Mouse (Mus musculus): ENCODE results near the gene Olfr401. TPM values are rescaled to one million over a fixed set of nuclear protein-coding genes. Genes with fewer than 3 reads are reported as not detected.
"Not testable (repeated sequence)": the region's sequence is repeated elsewhere in the genome, so short reads cannot be mapped to it uniquely, and the experiment has no call there.

Olfr401 gene
- not detected in 2 replicates for polyA plus RNA-seq (2016; fragmentation: Nextera tagmentation; extraction: Ambion mirVana)

- H3K9me3 ChIP-seq (replicated peaks): no peaks in the 10 kb centered on the region; the same call in 1 of the 2 replicates
- no peak within 1 kb of the TSS for H3K4me3 ChIP-seq
- H3K27me3 ChIP-seq (ENCODE audit: low read depth, poor library complexity, severe bottlenecking): no peaks in the 10 kb centered on the region
- no peak for DNase-seq (ENCODE audit: low spot score)
- H3K4me1 ChIP-seq: no peaks in the 10 kb centered on the region
- H3K36me3 ChIP-seq: no peaks in the 10 kb centered on the region
- H3K27ac ChIP-seq: no peak within 1 kb of the TSS
Observed at GRCm38 (mm10) chr11:74113412-74113811, at the start of gene Olfr401. Olfr401 (plus strand) TSS chr11:74113712.

GRCm38 (mm10) chr11:74069655-74070054 is 43.9 kb upstream of the Olfr401 start, which contains the start of gene Zfp616:
Zfp616 (plus strand) TSS chr11:74069955.
- H3K9me3 ChIP-seq (replicated peaks): 0 out of 2 replicates have a peak, but pooled peaks cover under 1% of the 10 kb centered on the region
- H3K4me1 ChIP-seq: no peaks in the 10 kb centered on the region
- DNase-seq (ENCODE audit: low spot score): no peak
- no peaks in the 10 kb centered on the region for H3K36me3 ChIP-seq
- H3K27me3 ChIP-seq (ENCODE audit: low read depth, poor library complexity, severe bottlenecking): no peaks in the 10 kb centered on the region
- no peak within 1 kb of the TSS for H3K4me3 ChIP-seq
- H3K27ac ChIP-seq: no peak within 1 kb of the TSS
- 100% methylated on average over 1 of the region's 1 CpGs for WGBS

GRCm38 (mm10) chr11:74100724-74101123 is 12.8 kb upstream of the Olfr401 start:
- H3K36me3 ChIP-seq: no peaks in the 10 kb centered on the region
- no peak overlapping the region for H3K27ac ChIP-seq
- 86% methylated on average over 2 of the region's 2 CpGs for WGBS
- no peaks in the 10 kb centered on the region for H3K27me3 ChIP-seq (ENCODE audit: low read depth, poor library complexity, severe bottlenecking)
- no peak overlapping the region for H3K4me3 ChIP-seq
- H3K4me1 ChIP-seq: no peaks in the 10 kb centered on the region
- H3K9me3 ChIP-seq (replicated peaks): no peaks in the 10 kb centered on the region
- DNase-seq (ENCODE audit: low spot score): no peak

- Histone ChIP-seq H3K27ac (no peak overlapping the region), H3K36me3 (no peaks in the 10 kb centered on the region), H3K4me1 (no peaks in the 10 kb centered on the region), H3K4me3 (no peak overlapping the region), H3K9me3 (replicated peaks) (no peaks in the 10 kb centered on the region), H3K27me3 (ENCODE audit: low read depth, poor library complexity, severe bottlenecking) (no peaks in the 10 kb centered on the region)
- DNase-seq (ENCODE audit: low spot score): no peak
- 65% methylated on average over 2 of the region's 2 CpGs for WGBS
Observed at GRCm38 (mm10) chr11:74101507-74101906, 12.0 kb upstream of the Olfr401 start.

GRCm38 (mm10) chr11:74105066-74105465 is 8.4 kb upstream of the Olfr401 start:
- Histone ChIP-seq H3K4me3 (no peak overlapping the region), H3K4me1 (no peaks in the 10 kb centered on the region), H3K27ac (no peak overlapping the region), H3K9me3 (replicated peaks) (no peaks in the 10 kb centered on the region; the same call in 1 of the 2 replicates), H3K27me3 (ENCODE audit: low read depth, poor library complexity, severe bottlenecking) (no peaks in the 10 kb centered on the region), H3K36me3 (no peaks in the 10 kb centered on the region)
- WGBS: 32% methylated on average over 5 of the region's 5 CpGs
- no peak for DNase-seq (ENCODE audit: low spot score)

- WGBS: 28% methylated on average over 1 of the region's 1 CpGs
- H3K9me3 ChIP-seq (replicated peaks): peaks cover 11% of the 10 kb centered on the region; the same call in 1 of the 2 replicates
- not testable (repeated sequence) for H3K36me3 ChIP-seq; H3K4me3 ChIP-seq; H3K27ac ChIP-seq; DNase-seq (ENCODE audit: low spot score); H3K4me1 ChIP-seq; H3K27me3 ChIP-seq (ENCODE audit: low read depth, poor library complexity, severe bottlenecking)
Observed at GRCm38 (mm10) chr11:74140001-74140400, 26.5 kb downstream of the Olfr401 start.

GRCm38 (mm10) chr11:74145866-74146265 is 32.4 kb downstream of the Olfr401 start:
- DNase-seq (ENCODE audit: low spot score): no peak
- H3K27me3 ChIP-seq (ENCODE audit: low read depth, poor library complexity, severe bottlenecking): no peaks in the 10 kb centered on the region
- no peak overlapping the region for H3K4me3 ChIP-seq
- H3K9me3 ChIP-seq (replicated peaks): peaks cover 14% of the 10 kb centered on the region
- no peaks in the 10 kb centered on the region for H3K36me3 ChIP-seq
- H3K27ac ChIP-seq: no peak overlapping the region
- H3K4me1 ChIP-seq: no peaks in the 10 kb centered on the region

- Histone ChIP-seq H3K27me3 (ENCODE audit: low read depth, poor library complexity, severe bottlenecking) (no peaks in the 10 kb centered on the region), H3K36me3 (no peaks in the 10 kb centered on the region), H3K4me3 (no peak within 1 kb of the TSS), H3K4me1 (no peaks in the 10 kb centered on the region), H3K27ac (no peak within 1 kb of the TSS), H3K9me3 (replicated peaks) (peaks cover 10% of the 10 kb centered on the region; the same call in 1 of the 2 replicates)
- 68% methylated on average over 3 of the region's 3 CpGs for WGBS
- no peak for DNase-seq (ENCODE audit: low spot score)
Observed at GRCm38 (mm10) chr11:74153229-74153628, 39.7 kb downstream of the Olfr401 start, which contains the start of gene Olfr402. Olfr402 (plus strand) TSS chr11:74153529.

GRCm38 (mm10) chr11:74168771-74169170 is 55.3 kb downstream of the Olfr401 start:
- H3K9me3 ChIP-seq (replicated peaks): 0 out of 2 replicates have a peak, but pooled peaks cover 2% of the 10 kb centered on the region
- H3K4me3 ChIP-seq: no peak overlapping the region
- no peak for DNase-seq (ENCODE audit: low spot score)
- no peaks in the 10 kb centered on the region for H3K27me3 ChIP-seq (ENCODE audit: low read depth, poor library complexity, severe bottlenecking)
- H3K36me3 ChIP-seq: no peaks in the 10 kb centered on the region
- H3K4me1 ChIP-seq: no peaks in the 10 kb centered on the region
- no peak overlapping the region for H3K27ac ChIP-seq

Other genes starting within 250 kb of the Olfr401 start
- gene Olfr394, start 222.9 kb upstream of the Olfr401 start, polyA plus RNA-seq (2016; fragmentation: Nextera tagmentation; extraction: Ambion mirVana): not detected in 2 replicates
- not detected in 2 replicates for gene Olfr395, start 204.4 kb upstream of the Olfr401 start, polyA plus RNA-seq (2016; fragmentation: Nextera tagmentation; extraction: Ambion mirVana)
- gene Olfr23, start 177.0 kb upstream of the Olfr401 start, polyA plus RNA-seq (2016; fragmentation: Nextera tagmentation; extraction: Ambion mirVana): not detected in 2 replicates
- gene Olfr397, start 152.9 kb upstream of the Olfr401 start, polyA plus RNA-seq (2016; fragmentation: Nextera tagmentation; extraction: Ambion mirVana): not detected in 2 replicates
- not detected in 2 replicates for gene Olfr398, start 123.3 kb upstream of the Olfr401 start, polyA plus RNA-seq (2016; fragmentation: Nextera tagmentation; extraction: Ambion mirVana)
- not detected in 2 replicates for gene Olfr139, start 57.2 kb upstream of the Olfr401 start, polyA plus RNA-seq (2016; fragmentation: Nextera tagmentation; extraction: Ambion mirVana)
- not detected in 2 replicates for gene Olfr399, start 57.1 kb upstream of the Olfr401 start, polyA plus RNA-seq (2016; fragmentation: Nextera tagmentation; extraction: Ambion mirVana)
- gene Zfp616, start 43.8 kb upstream of the Olfr401 start, polyA plus RNA-seq (2016; fragmentation: Nextera tagmentation; extraction: Ambion mirVana): not detected in 2 replicates
- not detected in 2 replicates for gene Olfr402, start 39.8 kb downstream of the Olfr401 start, polyA plus RNA-seq (2016; fragmentation: Nextera tagmentation; extraction: Ambion mirVana)
- not detected in 2 replicates for gene Olfr403, start 72.5 kb downstream of the Olfr401 start, polyA plus RNA-seq (2016; fragmentation: Nextera tagmentation; extraction: Ambion mirVana)
- not detected in 2 replicates for gene Olfr43, start 97.7 kb downstream of the Olfr401 start, polyA plus RNA-seq (2016; fragmentation: Nextera tagmentation; extraction: Ambion mirVana)
- not detected in 2 replicates for gene Olfr406, start 146.1 kb downstream of the Olfr401 start, polyA plus RNA-seq (2016; fragmentation: Nextera tagmentation; extraction: Ambion mirVana)
- not detected in 2 replicates for gene Olfr59, start 170.0 kb downstream of the Olfr401 start, polyA plus RNA-seq (2016; fragmentation: Nextera tagmentation; extraction: Ambion mirVana)
- not detected in 2 replicates for gene Olfr410, start 224.3 kb downstream of the Olfr401 start, polyA plus RNA-seq (2016; fragmentation: Nextera tagmentation; extraction: Ambion mirVana)
- not detected in 2 replicates for gene Olfr411, start 238.9 kb downstream of the Olfr401 start, polyA plus RNA-seq (2016; fragmentation: Nextera tagmentation; extraction: Ambion mirVana)
- gene Olfr412, start 248.4 kb downstream of the Olfr401 start, polyA plus RNA-seq (2016; fragmentation: Nextera tagmentation; extraction: Ambion mirVana): not detected in 2 replicates